Mouse (Mus musculus) stomach, embryonic 16.5 days (tissue): ENCODE measurements around the gene Gm13694. TPM values are rescaled to one million over a fixed set of nuclear protein-coding genes. Genes with fewer than 3 reads are reported as not detected.

ENCODE experiments used
- ATAC-seq: fragments of 200-750 bp; cut with Nextera tagmentation; 2 replicates; pipeline ENCODE4 v1.8.0; 2017; ENCODE audit warnings: moderate number of reproducible peaks, moderate TSS enrichment; ENCODE audit not compliant: insufficient read depth, low FRiP score
- H3K27ac ChIP-seq: fragments of 300-500 bp; sonication (generic); 2 replicates; pipeline ENCODE4 v1.5.1; 2014; ENCODE audit warnings: low read length
- H3K27me3 ChIP-seq: fragments of 300-500 bp; sonication (generic); 2 replicates; pipeline ENCODE4 v1.6.1; 2014; ENCODE audit warnings: low read length, control low read depth, mixed read lengths; ENCODE audit not compliant: control insufficient read depth, insufficient read depth
- H3K36me3 ChIP-seq: fragments of 300-500 bp; sonication (generic); 2 replicates; pipeline ENCODE4 v1.6.1; 2014; ENCODE audit warnings: low read length; ENCODE audit not compliant: control insufficient read depth, insufficient read depth
- H3K4me1 ChIP-seq: fragments of 300-500 bp; sonication (generic); 2 replicates; pipeline ENCODE4 v1.6.1; 2014; ENCODE audit warnings: low read length, control low read depth, mixed read lengths; ENCODE audit not compliant: control insufficient read depth, insufficient read depth
- H3K4me2 ChIP-seq: fragments of 300-500 bp; sonication (generic); 2 replicates; pipeline ENCODE4 v1.6.1; 2014; ENCODE audit warnings: low read depth, low read length, mixed read lengths
- H3K4me3 ChIP-seq: fragments of 300-500 bp; sonication (generic); replicated peaks from 2 replicates; pipeline ENCODE4 v1.5.1; 2014; ENCODE audit warnings: mild to moderate bottlenecking, low read length
- H3K9ac ChIP-seq: fragments of 300-500 bp; sonication (generic); 2 replicates; pipeline ENCODE4 v1.6.1; 2014; ENCODE audit warnings: low read length
- H3K9me3 ChIP-seq: fragments of 300-500 bp; sonication (generic); replicated peaks from 2 replicates; pipeline ENCODE4 v1.6.1; 2016; ENCODE audit warnings: low read length, control low read depth; ENCODE audit not compliant: control insufficient read depth
- WGBS: fragments of 180-500 bp; shearing (Covaris S2); extraction: QIAGEN DNeasy Blood & Tissue Kit; methylation state at CpG from one replicate; pipeline ENCODE4 v1.1.7; 2014; 5-methylcytosine and 5-hydroxymethylcytosine counted together
- polyA plus RNA-seq: library from polyadenylated mRNA; unstranded; fragments of >200 nt; fragmentation: Nextera tagmentation; extraction: Ambion mirVana; gene quantifications from 2 replicates; pipeline ENCODE4 v1.2.1, GENCODE M21; 2015

Gm13694 gene
- polyA plus RNA-seq, 1 experiment from 2014 or later, result not detected

DNA sequence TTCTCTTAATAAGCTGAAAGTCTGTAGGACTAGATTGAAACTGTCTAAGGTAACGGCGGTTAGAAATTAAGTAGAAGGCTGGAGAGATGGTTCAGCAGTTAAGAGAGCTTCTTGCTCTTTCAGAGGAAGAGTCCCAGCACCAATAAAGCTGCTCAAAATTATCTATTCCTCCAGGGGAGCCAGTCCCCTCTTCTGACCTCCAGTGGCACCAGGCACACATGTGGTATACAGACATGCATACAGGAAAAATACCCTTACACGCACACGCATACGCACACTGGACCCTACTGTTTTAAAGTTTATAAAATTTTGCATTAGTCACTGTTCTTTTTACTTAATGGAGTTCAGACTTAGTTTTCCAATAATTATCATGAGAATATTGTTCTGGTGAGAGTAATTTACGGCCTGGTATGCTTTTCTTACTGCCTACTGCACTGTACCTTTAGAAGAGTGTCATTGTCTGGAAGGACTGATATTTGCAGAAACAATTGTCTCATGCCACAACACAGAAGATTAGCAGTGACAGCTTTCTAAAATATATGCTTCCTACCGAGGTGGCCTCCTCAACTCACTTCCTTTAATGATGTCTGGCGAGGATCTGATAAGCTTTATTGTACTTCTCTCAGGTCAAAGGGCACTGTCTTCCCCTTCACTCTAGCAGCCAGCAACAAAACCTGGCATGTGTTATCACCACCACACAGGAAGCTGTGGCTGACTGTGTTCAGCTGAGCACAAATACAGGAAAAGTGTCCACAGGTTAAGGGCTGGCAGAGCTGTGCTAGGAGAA, 41.0 kb downstream of the Gm13694 start:
- H3K27ac ChIP-seq, result no peak overlapping the region
- H3K4me3 ChIP-seq, result no peak overlapping the region
- 64% methylated on average over 8 of the region's 8 CpGs for WGBS
- no peaks in the 10 kb centered on the region for H3K27me3 ChIP-seq
- H3K4me2 ChIP-seq, result no peak overlapping the region
- no peaks in the 10 kb centered on the region for H3K36me3 ChIP-seq
- H3K9me3 ChIP-seq, result no peaks in the 10 kb centered on the region
- no peak overlapping the region for H3K9ac ChIP-seq
- no peaks in the 10 kb centered on the region for H3K4me1 ChIP-seq
- ATAC-seq, result 0 out of 2 replicates have a peak, but pooled peaks have one; percentile 33

DNA sequence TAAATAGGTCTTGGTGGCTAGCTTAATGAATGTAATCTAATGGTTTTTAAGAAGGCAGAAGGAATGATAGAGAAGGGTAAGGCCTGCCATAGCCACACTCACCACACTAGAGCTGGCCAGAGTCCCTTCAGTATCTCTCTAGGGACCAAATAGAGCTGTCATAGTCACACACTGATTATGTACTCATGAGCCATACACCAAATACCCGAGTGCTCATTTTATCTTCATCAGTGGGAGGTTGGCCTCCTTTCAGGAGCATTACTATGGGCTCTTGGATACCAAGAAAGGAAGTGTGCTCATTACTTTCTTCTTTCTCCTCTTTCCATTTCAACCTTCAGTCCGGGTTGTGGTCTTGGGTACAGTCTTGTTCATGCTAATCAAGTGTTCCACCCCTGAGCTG, 43.2 kb downstream of the Gm13694 start:
- H3K36me3 ChIP-seq, result no peaks in the 10 kb centered on the region
- H3K4me2 ChIP-seq, result no peak overlapping the region
- H3K4me1 ChIP-seq, result no peaks in the 10 kb centered on the region
- ATAC-seq, result no peak
- H3K9me3 ChIP-seq, result no peaks in the 10 kb centered on the region
- H3K27me3 ChIP-seq, result no peaks in the 10 kb centered on the region
- no peak overlapping the region for H3K4me3 ChIP-seq
- H3K27ac ChIP-seq, result no peak overlapping the region
- 84% methylated on average over 2 of the region's 2 CpGs for WGBS
- H3K9ac ChIP-seq, result no peak overlapping the region

DNA sequence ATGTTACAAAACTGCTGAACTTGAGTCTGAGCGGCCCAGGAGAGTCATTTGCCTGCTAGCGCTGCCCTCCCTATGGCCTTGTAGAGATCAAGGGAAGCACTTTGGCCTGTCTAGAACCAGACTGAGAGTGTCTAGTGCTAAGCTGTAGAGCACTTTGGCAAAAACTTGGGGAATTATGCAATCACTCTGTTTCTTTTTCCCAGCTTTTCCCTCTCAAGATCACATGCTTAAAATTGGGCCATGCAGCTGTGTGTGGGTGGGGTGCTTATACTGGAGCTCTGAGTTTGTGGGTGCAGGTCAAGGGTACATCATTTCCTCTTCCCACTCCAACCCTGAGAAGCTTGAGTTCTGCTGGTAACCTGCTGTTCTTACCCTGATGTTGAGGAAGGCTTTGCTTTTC, 44.2 kb downstream of the Gm13694 start:
- H3K4me3 ChIP-seq, result no peak overlapping the region
- no peak overlapping the region for H3K9ac ChIP-seq
- WGBS, result 63% methylated on average over 2 of the region's 2 CpGs
- H3K36me3 ChIP-seq, result no peaks in the 10 kb centered on the region
- peak; percentile 53; the same call in 1 of the 2 replicates for ATAC-seq
- H3K4me2 ChIP-seq, result no peak overlapping the region
- no peaks in the 10 kb centered on the region for H3K4me1 ChIP-seq
- H3K9me3 ChIP-seq, result no peaks in the 10 kb centered on the region
- H3K27ac ChIP-seq, result no peak overlapping the region
- H3K27me3 ChIP-seq, result no peaks in the 10 kb centered on the region

DNA sequence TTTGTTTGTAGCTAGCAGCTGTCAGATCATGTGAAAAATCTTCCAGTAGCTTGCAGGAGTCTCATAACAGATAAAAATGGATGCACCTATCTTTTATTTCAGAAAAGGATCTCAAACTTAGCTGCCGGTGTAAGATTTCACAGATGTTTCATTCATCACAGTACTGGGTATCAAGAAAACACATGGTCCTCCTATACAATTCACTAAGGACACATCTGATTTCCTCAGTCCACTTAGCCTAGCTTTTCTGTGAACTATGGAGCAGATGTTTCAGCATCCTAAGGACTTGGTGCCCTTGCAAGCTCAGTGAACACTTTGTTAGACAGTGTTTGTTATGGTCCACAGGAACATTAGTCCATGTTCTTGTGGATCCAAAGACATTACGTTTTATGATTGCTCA, 44.6 kb downstream of the Gm13694 start:
- Histone ChIP-seq H3K27ac (no peak overlapping the region), H3K4me2 (no peak overlapping the region), H3K27me3 (no peaks in the 10 kb centered on the region), H3K4me1 (no peaks in the 10 kb centered on the region), H3K9me3 (no peaks in the 10 kb centered on the region), H3K9ac (no peak overlapping the region), H3K4me3 (no peak overlapping the region), H3K36me3 (no peaks in the 10 kb centered on the region)
- ATAC-seq, result no peak
- WGBS, result 81% methylated on average over 2 of the region's 2 CpGs

DNA sequence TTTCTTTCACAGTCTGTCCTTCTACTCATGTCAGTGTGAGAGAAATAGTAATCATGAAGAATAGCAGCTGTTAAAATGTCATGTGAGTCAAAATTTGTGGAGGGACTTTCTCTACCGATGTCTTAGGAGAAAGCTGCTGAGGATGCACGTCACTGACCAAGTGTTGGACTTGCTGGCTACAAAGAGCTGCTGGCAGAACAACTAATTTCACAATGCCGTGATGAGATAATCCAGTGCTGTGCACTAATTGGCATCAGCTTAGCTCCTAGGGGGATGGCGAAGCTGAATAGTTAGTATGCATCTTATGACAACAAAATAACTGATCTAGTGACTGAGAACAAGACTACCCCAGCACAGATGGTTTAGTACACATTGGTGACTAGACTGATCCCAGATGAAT, 46.5 kb downstream of the Gm13694 start:
- Histone ChIP-seq H3K4me1 (no peaks in the 10 kb centered on the region), H3K27ac (no peak overlapping the region), H3K36me3 (no peaks in the 10 kb centered on the region), H3K27me3 (no peaks in the 10 kb centered on the region), H3K9ac (no peak overlapping the region), H3K4me2 (no peak overlapping the region), H3K4me3 (no peak overlapping the region), H3K9me3 (no peaks in the 10 kb centered on the region)
- WGBS, result 62% methylated on average over 4 of the region's 4 CpGs
- ATAC-seq, result no peak

Other genes starting within 250 kb of the Gm13694 start
- gene Fam171b, start 166.3 kb upstream of the Gm13694 start, polyA plus RNA-seq, result 12.2 and 13.0 TPM in 2 replicates
- not detected in 2 replicates for gene Zswim2, start 37.7 kb upstream of the Gm13694 start, polyA plus RNA-seq
- gene Gm13698, start 23.2 kb upstream of the Gm13694 start, polyA plus RNA-seq, result not detected in 2 replicates
- gene Gm13693, start 17.4 kb upstream of the Gm13694 start, polyA plus RNA-seq, result not detected in 2 replicates
- gene Gm13695, start 11.6 kb upstream of the Gm13694 start, polyA plus RNA-seq, result not detected in 2 replicates
- gene Gm13696, start 5.8 kb upstream of the Gm13694 start, polyA plus RNA-seq, result not detected in 2 replicates
- gene Gm13697, start 5.8 kb downstream of the Gm13694 start, polyA plus RNA-seq, result not detected in 2 replicates
- gene Gm13691, start 11.6 kb downstream of the Gm13694 start, polyA plus RNA-seq, result not detected in 2 replicates